Mouse (Mus musculus): ENCODE data around the gene Lama5. TPM values are rescaled to one million over a fixed set of nuclear protein-coding genes. Genes with fewer than 3 reads are reported as not detected.

Gene Lama5
- polyA plus RNA-seq, 1 experiment from 2014 or later: 85.3 TPM

DNA sequence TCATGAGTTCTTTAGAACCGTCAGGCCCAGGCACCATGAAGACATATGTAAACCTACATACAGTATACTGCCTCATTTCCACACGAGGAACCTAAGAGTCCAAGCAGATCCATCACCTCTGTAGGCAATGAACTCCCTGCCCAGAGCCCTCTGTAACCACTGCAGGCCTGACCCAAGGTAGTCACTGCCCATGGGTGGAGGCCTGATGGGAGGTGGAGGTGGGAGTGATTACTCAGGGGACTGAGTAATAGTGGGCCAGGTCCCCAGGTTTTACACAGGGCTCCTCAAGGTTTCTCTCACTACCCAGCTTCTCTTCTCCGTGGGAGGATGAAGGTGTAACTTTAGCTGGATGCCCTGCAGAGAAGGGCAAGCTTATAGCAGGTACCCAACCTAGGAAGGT lies 3.5 kb upstream of the Lama5 start:
- H3K4me1 ChIP-seq (ENCODE audit: insufficient read depth, low read depth, low read length): peaks cover 46% of the 10 kb centered on the region
- no peak overlapping the region for H3K9ac ChIP-seq (replicated peaks; ENCODE audit: low read depth)
- ATAC-seq: no peak
- no peak overlapping the region for H3K4me3 ChIP-seq (ENCODE audit: low read depth, low read length)
- peak overlapping the region; percentile 89 for H3K27ac ChIP-seq (ENCODE audit: low read length)
- H3K27me3 ChIP-seq (replicated peaks; ENCODE audit: insufficient read depth, low read length): no peaks in the 10 kb centered on the region
- DNase-seq (ENCODE audit: low spot score): no peak
- no peaks in the 10 kb centered on the region for H3K9me3 ChIP-seq (ENCODE audit: low read length)
- H3K36me3 ChIP-seq (ENCODE audit: insufficient read depth, low read length): no peaks in the 10 kb centered on the region
- no peak for TF ChIP-seq EP300 (IDR thresholded peaks at IDR 0.05)
- TF ChIP-seq CTCF (IDR thresholded peaks at IDR 0.05): no peak
- WGBS: 62% methylated on average over 3 of the region's 3 CpGs
- H3K4me2 ChIP-seq (replicated peaks; ENCODE audit: low read depth, low read length): no peak overlapping the region

DNA sequence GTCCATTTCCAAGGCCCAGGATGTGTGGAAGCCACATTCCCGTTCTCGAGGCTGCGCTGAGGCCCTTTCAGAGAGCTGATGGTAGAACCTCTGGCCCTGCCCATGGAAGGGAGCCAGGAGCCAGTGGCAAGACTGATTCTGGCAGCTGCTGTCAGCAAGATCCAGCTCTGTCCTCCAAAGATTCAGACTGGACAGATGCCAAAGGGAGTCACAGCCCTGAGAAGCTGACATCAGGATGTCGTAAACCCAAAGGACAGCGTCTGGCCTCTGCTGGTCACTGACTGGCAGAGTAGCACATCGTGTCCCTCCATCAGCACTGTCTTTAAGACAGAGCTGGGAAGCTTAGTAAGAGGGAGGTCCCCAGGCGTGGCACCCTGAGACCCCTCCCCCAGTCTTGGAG lies 2.9 kb upstream of the Lama5 start:
- peak; percentile 95 for DNase-seq (ENCODE audit: low spot score)
- ATAC-seq: peak; percentile 50
- no peaks in the 10 kb centered on the region for H3K9me3 ChIP-seq (ENCODE audit: low read length)
- peaks cover 42% of the 10 kb centered on the region for H3K4me1 ChIP-seq (ENCODE audit: insufficient read depth, low read depth, low read length)
- H3K36me3 ChIP-seq (ENCODE audit: insufficient read depth, low read length): no peaks in the 10 kb centered on the region
- no peak overlapping the region for H3K4me2 ChIP-seq (replicated peaks; ENCODE audit: low read depth, low read length)
- 35% methylated on average over 7 of the region's 7 CpGs for WGBS
- H3K4me3 ChIP-seq (ENCODE audit: low read depth, low read length): no peak overlapping the region
- TF ChIP-seq EP300 (IDR thresholded peaks at IDR 0.05): peak; percentile 67; the same call in 1 of the 2 replicates
- TF ChIP-seq CTCF (IDR thresholded peaks at IDR 0.05): peak; percentile 60
- H3K9ac ChIP-seq (replicated peaks; ENCODE audit: low read depth): no peak overlapping the region
- H3K27ac ChIP-seq (ENCODE audit: low read length): peak overlapping the region; percentile 89
- H3K27me3 ChIP-seq (replicated peaks; ENCODE audit: insufficient read depth, low read length): no peaks in the 10 kb centered on the region

DNA sequence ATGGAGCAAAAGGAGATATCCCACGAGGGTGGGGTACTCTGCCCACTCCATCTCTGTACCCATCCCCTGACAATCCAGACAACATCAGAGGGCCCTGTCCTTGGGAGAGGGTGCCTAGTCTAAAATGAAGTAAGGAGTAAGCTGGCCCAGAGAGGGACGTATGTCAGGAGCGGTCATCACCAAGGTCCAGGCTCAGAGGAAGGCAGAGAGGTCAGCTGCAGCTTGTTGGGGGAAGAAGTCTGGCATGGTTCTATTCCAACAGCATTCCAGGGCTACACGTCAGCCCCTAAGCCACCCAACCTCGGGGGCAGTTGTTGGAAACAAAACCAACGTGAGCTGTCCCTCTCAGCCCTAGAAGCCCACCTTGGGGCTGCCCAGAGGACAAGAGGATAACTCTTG lies 2.4 kb upstream of the Lama5 start:
- H3K27ac ChIP-seq (ENCODE audit: low read length): peak overlapping the region; percentile 89
- no peaks in the 10 kb centered on the region for H3K9me3 ChIP-seq (ENCODE audit: low read length)
- H3K4me1 ChIP-seq (ENCODE audit: insufficient read depth, low read depth, low read length): peaks cover 42% of the 10 kb centered on the region; the same call in 1 of the 2 replicates
- peak overlapping the region; percentile 47 for H3K4me2 ChIP-seq (replicated peaks; ENCODE audit: low read depth, low read length)
- H3K4me3 ChIP-seq (ENCODE audit: low read depth, low read length): no peak overlapping the region
- TF ChIP-seq EP300 (IDR thresholded peaks at IDR 0.05) (no peak), CTCF (IDR thresholded peaks at IDR 0.05) (no peak)
- no peaks in the 10 kb centered on the region for H3K36me3 ChIP-seq (ENCODE audit: insufficient read depth, low read length)
- no peaks in the 10 kb centered on the region for H3K27me3 ChIP-seq (replicated peaks; ENCODE audit: insufficient read depth, low read length)
- peak overlapping the region; percentile 32 for H3K9ac ChIP-seq (replicated peaks; ENCODE audit: low read depth)
- no peak for DNase-seq (ENCODE audit: low spot score)
- ATAC-seq: no peak
- WGBS: 38% methylated on average over 6 of the region's 6 CpGs

DNA sequence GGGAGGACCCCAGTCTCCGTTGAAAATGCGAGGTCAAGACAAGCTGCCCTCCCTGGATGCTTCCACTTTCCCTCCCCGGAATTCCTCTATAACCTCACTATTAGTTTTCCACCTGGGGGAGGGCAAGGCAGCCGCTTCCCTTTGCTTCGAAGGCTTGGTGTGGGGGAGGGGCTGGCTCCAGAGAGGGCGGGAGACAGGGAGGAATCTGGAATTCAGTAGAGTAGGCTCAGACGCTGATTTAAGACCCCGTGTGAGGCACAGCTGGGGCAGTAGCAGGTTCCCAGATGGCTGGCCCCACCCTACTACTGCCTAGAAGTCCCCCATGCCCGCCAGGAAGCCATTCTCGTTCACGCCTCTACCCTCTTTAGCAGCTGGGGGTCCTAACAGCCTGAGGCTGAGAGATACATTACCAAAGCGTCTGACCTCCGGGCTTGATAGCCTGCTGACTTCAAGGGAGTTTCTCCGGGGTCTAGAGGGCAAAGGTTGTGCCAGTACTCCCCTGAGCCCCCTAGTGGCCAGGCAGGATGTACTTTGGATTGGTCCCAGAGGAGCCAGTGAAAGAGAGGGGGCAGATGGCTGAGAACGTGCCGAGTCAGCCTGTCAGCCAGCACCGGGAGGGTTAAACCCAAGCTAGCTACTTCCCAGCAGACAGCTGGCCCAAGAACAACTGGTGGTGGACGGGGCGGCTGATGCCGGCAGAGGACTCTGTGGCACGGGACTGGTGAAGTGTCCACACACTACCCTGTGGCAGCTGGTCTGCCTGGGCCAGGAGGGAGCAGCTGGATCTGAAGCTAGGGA lies 1.8 kb upstream of the Lama5 start:
- ATAC-seq (peak; percentile 33), DNase-seq (ENCODE audit: low spot score) (peak; percentile 86)
- Histone ChIP-seq H3K27ac (ENCODE audit: low read length) (peak overlapping the region; percentile 89), H3K4me2 (replicated peaks; ENCODE audit: low read depth, low read length) (peak overlapping the region; percentile 47), H3K4me3 (ENCODE audit: low read depth, low read length) (peak overlapping the region; percentile 10; the same call in 1 of the 2 replicates), H3K4me1 (ENCODE audit: insufficient read depth, low read depth, low read length) (peaks cover 44% of the 10 kb centered on the region; the same call in 1 of the 2 replicates), H3K9me3 (ENCODE audit: low read length) (no peaks in the 10 kb centered on the region), H3K36me3 (ENCODE audit: insufficient read depth, low read length) (no peaks in the 10 kb centered on the region), H3K27me3 (replicated peaks; ENCODE audit: insufficient read depth, low read length) (no peaks in the 10 kb centered on the region), H3K9ac (replicated peaks; ENCODE audit: low read depth) (peak overlapping the region; percentile 32)
- TF ChIP-seq CTCF (IDR thresholded peaks at IDR 0.05) (peak; percentile 92), EP300 (IDR thresholded peaks at IDR 0.05) (no peak; the same call in 1 of the 2 replicates)
- WGBS: 5% methylated on average over 21 of the region's 21 CpGs

DNA sequence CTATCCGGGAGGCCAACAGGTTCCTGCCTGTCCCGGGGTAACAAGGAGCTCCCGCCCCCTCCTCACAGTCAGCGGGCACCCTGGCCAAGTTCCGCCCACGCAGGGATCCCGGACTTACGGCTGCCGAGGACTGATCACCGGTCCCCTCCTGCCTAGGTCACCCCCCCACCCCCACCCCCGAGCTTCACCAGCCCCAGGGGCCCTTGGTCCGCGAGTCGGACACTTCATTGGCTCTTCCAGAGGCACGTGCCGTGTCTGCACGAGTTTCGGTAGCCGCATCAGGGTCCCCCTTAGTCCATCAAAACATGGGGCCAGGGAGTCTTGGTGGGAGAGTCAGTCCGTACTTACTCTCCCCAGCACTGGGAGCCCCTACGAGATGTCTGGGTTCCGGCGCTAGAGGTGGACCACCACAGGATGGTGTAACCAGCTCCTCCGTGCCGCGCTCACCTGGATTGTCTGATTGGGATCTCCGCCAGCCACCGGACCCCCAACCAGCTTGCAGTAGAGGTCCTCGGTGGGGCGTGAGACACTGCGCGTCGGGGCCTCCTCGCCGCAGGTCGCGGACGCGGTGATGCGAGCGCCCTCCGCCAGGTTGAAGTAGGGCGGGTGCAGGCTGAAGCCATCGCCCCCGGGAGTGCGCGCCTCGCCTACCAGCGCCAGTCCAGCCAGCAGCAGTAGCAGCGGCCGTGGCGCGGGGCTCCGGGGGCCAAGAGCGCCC lies 456 bp downstream of the Lama5 start:
- TF ChIP-seq CTCF (IDR thresholded peaks at IDR 0.05): peak; percentile 14; the same call in 1 of the 2 replicates
- no peak for TF ChIP-seq EP300 (IDR thresholded peaks at IDR 0.05)
- H3K27me3 ChIP-seq (replicated peaks; ENCODE audit: insufficient read depth, low read length): no peaks in the 10 kb centered on the region
- H3K9ac ChIP-seq (replicated peaks; ENCODE audit: low read depth): peak overlapping the region; percentile 82
- H3K27ac ChIP-seq (ENCODE audit: low read length): peak overlapping the region; percentile 94
- WGBS: 1% methylated on average over 48 of the region's 55 CpGs
- H3K9me3 ChIP-seq (ENCODE audit: low read length): no peaks in the 10 kb centered on the region
- DNase-seq (ENCODE audit: low spot score) (peak; percentile 47), ATAC-seq (peak; percentile 11)
- H3K4me3 ChIP-seq (ENCODE audit: low read depth, low read length): peak overlapping the region; percentile 85
- H3K36me3 ChIP-seq (ENCODE audit: insufficient read depth, low read length): no peaks in the 10 kb centered on the region; the same call in 1 of the 2 replicates
- peak overlapping the region; percentile 84 for H3K4me2 ChIP-seq (replicated peaks; ENCODE audit: low read depth, low read length)
- peaks cover 55% of the 10 kb centered on the region; the same call in 1 of the 2 replicates for H3K4me1 ChIP-seq (ENCODE audit: insufficient read depth, low read depth, low read length)

DNA sequence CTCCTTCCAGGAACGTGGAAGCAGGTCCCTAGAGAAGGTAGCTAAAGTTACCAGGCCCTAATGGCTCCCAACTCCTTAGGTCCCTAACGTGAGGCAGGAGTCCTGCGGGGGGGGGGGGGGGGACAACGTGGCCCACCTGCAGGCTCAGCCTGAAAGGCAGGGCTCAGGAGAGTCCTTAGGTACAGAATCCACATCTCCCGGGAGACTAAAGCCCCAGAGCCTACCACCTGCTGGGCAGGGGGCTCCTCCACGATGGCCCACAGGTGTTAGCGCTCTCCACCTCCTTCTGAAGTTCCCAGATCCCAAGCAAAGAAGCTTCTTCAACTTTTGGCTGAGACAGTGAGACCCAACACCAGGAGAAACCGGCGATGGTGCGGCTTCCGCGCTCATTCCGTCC lies 1.0 kb downstream of the Lama5 start:
- ATAC-seq: no peak
- Histone ChIP-seq H3K4me3 (ENCODE audit: low read depth, low read length) (peak overlapping the region; percentile 85), H3K9ac (replicated peaks; ENCODE audit: low read depth) (peak overlapping the region; percentile 82), H3K4me1 (ENCODE audit: insufficient read depth, low read depth, low read length) (peaks cover 61% of the 10 kb centered on the region; the same call in 1 of the 2 replicates), H3K4me2 (replicated peaks; ENCODE audit: low read depth, low read length) (peak overlapping the region; percentile 84), H3K27me3 (replicated peaks; ENCODE audit: insufficient read depth, low read length) (no peaks in the 10 kb centered on the region), H3K36me3 (ENCODE audit: insufficient read depth, low read length) (peaks cover 4% of the 10 kb centered on the region; the same call in 1 of the 2 replicates), H3K9me3 (ENCODE audit: low read length) (no peaks in the 10 kb centered on the region), H3K27ac (ENCODE audit: low read length) (peak overlapping the region; percentile 94)
- 3% methylated on average over 9 of the region's 13 CpGs for WGBS
- TF ChIP-seq CTCF (IDR thresholded peaks at IDR 0.05): no peak
- no peak for TF ChIP-seq EP300 (IDR thresholded peaks at IDR 0.05)
- DNase-seq (ENCODE audit: low spot score): no peak
